Mouse (Mus musculus) neural tube, embryonic 11.5 days (tissue): ENCODE measurements around the gene Ube2e3. TPM values are rescaled to one million over a fixed set of nuclear protein-coding genes. Genes with fewer than 3 reads are reported as not detected.

Source experiments
- ATAC-seq: fragments of 200-750 bp; cut with Nextera tagmentation; 2 replicates; pipeline ENCODE4 v1.8.0; 2017; ENCODE audit warnings: moderate number of reproducible peaks, mild to moderate bottlenecking, moderate TSS enrichment, moderate library complexity; ENCODE audit not compliant: insufficient read depth, low FRiP score, low TSS enrichment
- DNase-seq: peaks from one replicate; pipeline ENCODE4 v3.0.0-alpha.2; 2015; ENCODE audit warnings: low spot score
- H3K27ac ChIP-seq: fragments of 300-500 bp; sonication (generic); 2 replicates; pipeline ENCODE4 v1.5.1; 2014; ENCODE audit warnings: low read depth, mild to moderate bottlenecking, low read length
- H3K27me3 ChIP-seq: fragments of 300-500 bp; sonication (generic); 2 replicates; pipeline ENCODE4 v1.6.1; 2014; ENCODE audit warnings: mild to moderate bottlenecking, low read length, mixed read lengths; ENCODE audit not compliant: control insufficient read depth, insufficient read depth
- H3K36me3 ChIP-seq: fragments of 300-500 bp; sonication (generic); 2 replicates; pipeline ENCODE4 v1.6.1; 2014; ENCODE audit warnings: mild to moderate bottlenecking, low read length, moderate library complexity, mixed read lengths; ENCODE audit not compliant: control insufficient read depth, insufficient read depth
- H3K4me1 ChIP-seq: fragments of 300-500 bp; sonication (generic); 2 replicates; pipeline ENCODE4 v1.6.1; 2014; ENCODE audit warnings: low read length, mixed read lengths; ENCODE audit not compliant: control insufficient read depth, insufficient read depth
- H3K4me2 ChIP-seq: fragments of 300-500 bp; sonication (generic); 2 replicates; pipeline ENCODE4 v1.6.1; 2014; ENCODE audit warnings: low read depth, mild to moderate bottlenecking, moderate library complexity
- H3K4me3 ChIP-seq: fragments of 300-500 bp; sonication (generic); 2 replicates; pipeline ENCODE4 v1.5.1; 2014; ENCODE audit warnings: low read depth, low read length
- H3K9ac ChIP-seq: fragments of 300-500 bp; sonication (generic); 2 replicates; pipeline ENCODE4 v1.6.1; 2014; ENCODE audit warnings: mild to moderate bottlenecking, low read length
- H3K9me3 ChIP-seq: fragments of 300-500 bp; sonication (generic); 2 replicates; pipeline ENCODE4 v1.6.1; 2016; ENCODE audit warnings: low read length; ENCODE audit not compliant: control insufficient read depth
- WGBS: fragments of 180-500 bp; shearing (Covaris S2); extraction: QIAGEN DNeasy Blood & Tissue Kit; methylation state at CpG from one replicate; pipeline ENCODE4 v1.1.7; 2014; 5-methylcytosine and 5-hydroxymethylcytosine counted together
- polyA plus RNA-seq: library from polyadenylated mRNA; unstranded; fragments of >200 nt; fragmentation: Nextera tagmentation; extraction: Ambion mirVana; gene quantifications from 2 replicates; pipeline ENCODE4 v1.2.1, GENCODE M21; 2014

Ube2e3 gene
- polyA plus RNA-seq, 1 experiment from 2014 or later: 233 TPM

DNA sequence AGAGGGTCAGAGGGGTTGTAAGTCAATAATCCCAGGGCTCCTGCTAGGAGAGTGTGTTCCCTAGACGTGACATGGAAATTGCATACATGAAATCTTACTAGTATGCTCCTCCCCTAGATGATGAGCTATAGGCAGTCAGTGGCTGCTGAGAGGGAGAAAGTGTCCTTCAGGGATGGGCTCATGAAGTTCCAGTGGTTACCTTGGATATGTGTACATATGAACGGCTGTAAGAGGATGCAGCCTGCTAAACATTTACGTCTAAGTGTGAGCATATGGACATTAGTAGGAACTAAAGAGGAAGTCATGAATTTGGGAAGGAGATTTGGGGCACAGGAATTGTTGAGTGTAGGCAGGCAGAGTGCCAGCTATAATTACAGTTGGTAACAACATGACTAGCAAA is 38.0 kb downstream of the Ube2e3 start:
- ATAC-seq (no peak), DNase-seq (no peak)
- no peak overlapping the region for H3K27ac ChIP-seq
- H3K36me3 ChIP-seq: no peaks in the 10 kb centered on the region
- no peaks in the 10 kb centered on the region; the same call in 1 of the 2 replicates for H3K4me1 ChIP-seq
- no peaks in the 10 kb centered on the region for H3K27me3 ChIP-seq
- no peak overlapping the region for H3K9ac ChIP-seq
- H3K9me3 ChIP-seq: no peaks in the 10 kb centered on the region
- no peak overlapping the region for H3K4me3 ChIP-seq
- no peak overlapping the region for H3K4me2 ChIP-seq
- WGBS: 79% methylated on average over 3 of the region's 3 CpGs

DNA sequence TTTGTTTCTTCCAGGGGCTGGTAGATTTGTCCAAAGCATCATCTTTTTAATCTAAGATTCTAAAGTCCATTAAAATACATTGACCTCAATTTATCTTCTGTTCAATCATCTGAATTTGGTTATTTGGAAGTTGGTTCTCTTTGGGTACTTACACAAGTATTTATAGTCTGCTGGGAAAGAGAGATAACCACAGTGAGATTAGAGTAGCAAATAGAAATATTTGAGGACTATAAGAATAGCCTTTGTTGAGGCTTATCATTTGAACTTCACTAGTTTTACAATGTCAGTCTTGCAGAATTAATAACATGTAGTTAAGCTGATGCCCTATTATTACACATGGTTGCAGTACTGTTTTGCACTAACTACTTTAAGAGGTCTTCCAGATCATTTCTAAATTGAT is 43.6 kb downstream of the Ube2e3 start:
- Histone ChIP-seq H3K27me3 (no peaks in the 10 kb centered on the region), H3K4me1 (no peaks in the 10 kb centered on the region)

DNA sequence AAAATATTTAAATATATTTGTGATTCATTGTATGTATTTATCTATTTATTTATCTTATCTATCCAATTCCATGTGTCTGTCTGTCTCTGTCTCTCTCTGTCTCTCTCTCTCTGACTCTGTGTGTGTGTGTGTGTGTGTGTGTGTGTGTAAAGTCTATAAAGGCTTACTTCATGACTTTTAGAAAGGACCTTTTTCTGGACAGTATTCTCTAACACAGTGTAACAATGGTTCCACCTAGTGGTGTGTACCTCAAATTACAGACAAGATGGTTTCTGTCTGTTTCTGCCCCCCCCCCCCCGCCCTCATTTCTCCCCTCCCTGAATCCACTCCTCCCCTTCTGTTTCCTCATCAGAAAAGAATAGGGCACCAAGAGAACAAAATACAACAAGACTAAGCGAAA is 46.9 kb downstream of the Ube2e3 start:
- H3K4me3 ChIP-seq: no peak overlapping the region
- H3K4me1 ChIP-seq: no peaks in the 10 kb centered on the region
- H3K9ac ChIP-seq: no peak overlapping the region
- DNase-seq (no peak), ATAC-seq (no peak)
- H3K9me3 ChIP-seq: no peaks in the 10 kb centered on the region
- H3K4me2 ChIP-seq: no peak overlapping the region
- no peaks in the 10 kb centered on the region for H3K36me3 ChIP-seq
- H3K27me3 ChIP-seq: no peaks in the 10 kb centered on the region
- no peak overlapping the region for H3K27ac ChIP-seq
- 98% methylated on average over 2 of the region's 2 CpGs for WGBS

More for the DNA sequence above, 43.6 kb downstream of the Ube2e3 start:
- H3K9me3 ChIP-seq: no peaks in the 10 kb centered on the region
- no peak overlapping the region for H3K4me3 ChIP-seq
- ATAC-seq (no peak), DNase-seq (no peak)
- no peak overlapping the region for H3K4me2 ChIP-seq
- H3K36me3 ChIP-seq: no peaks in the 10 kb centered on the region
- no peak overlapping the region for H3K9ac ChIP-seq
- H3K27ac ChIP-seq: no peak overlapping the region

DNA sequence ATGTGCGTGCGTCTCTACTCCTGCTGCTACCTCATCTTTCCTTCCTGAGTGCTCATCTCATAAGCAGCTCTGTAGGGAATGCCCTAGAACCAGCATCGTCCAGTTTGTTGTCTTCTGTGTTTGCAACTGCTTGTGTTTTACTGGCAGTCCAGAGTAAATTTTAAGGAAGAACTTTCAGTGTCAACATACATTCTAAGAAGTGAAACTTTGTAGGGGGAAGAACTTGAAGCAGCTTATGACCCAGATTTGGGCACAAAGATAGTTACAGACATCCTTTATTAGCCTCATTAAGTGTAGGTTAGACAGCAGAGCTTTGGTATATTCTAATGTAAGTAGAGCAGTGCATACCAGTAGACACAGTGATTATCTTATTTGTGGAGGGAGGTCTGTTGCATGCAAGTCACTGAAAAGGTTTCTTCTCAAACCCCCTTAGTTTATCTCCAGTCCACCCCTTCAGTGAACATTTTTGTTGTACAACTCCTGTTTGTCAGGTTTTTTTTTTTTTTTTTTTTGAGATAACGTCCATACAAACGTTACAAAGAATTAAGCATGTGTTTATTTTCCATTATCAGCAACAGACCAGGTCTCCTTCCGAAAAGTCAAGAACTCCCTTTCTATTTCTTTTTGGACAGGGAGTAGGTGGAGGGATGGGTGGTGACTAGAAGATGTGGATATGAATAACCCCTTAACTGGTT is 55.2 kb downstream of the Ube2e3 start:
- Histone ChIP-seq H3K27me3 (no peaks in the 10 kb centered on the region), H3K9ac (no peak overlapping the region), H3K4me3 (no peak overlapping the region), H3K4me1 (0 out of 2 replicates have a peak, but pooled peaks cover 3% of the 10 kb centered on the region), H3K4me2 (no peak overlapping the region), H3K36me3 (no peaks in the 10 kb centered on the region), H3K9me3 (no peaks in the 10 kb centered on the region), H3K27ac (no peak overlapping the region)
- ATAC-seq (no peak), DNase-seq (no peak)
- 92% methylated on average over 6 of the region's 6 CpGs for whole genome bisulfite sequencing

DNA sequence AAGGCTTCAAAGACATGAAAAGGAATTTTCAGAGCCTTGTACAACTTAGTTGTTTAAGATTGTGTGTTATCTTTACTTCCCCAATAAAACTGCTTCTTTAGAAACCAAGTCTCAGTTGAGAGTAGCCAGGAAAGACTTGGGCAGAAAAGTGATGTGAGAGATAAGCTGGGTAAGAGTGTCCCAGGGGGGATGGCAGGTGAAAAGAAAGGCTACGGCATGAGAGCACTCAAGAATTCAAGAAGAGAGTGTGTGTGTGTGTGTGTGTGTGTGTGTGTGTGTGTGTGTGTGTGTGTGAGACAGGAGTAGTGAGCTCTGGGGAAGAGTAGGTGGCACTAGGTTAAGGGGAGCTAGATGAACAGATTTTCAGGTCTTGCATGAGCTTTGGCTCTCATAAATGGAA is 57.9 kb downstream of the Ube2e3 start:
- H3K9me3 ChIP-seq: no peaks in the 10 kb centered on the region

DNA sequence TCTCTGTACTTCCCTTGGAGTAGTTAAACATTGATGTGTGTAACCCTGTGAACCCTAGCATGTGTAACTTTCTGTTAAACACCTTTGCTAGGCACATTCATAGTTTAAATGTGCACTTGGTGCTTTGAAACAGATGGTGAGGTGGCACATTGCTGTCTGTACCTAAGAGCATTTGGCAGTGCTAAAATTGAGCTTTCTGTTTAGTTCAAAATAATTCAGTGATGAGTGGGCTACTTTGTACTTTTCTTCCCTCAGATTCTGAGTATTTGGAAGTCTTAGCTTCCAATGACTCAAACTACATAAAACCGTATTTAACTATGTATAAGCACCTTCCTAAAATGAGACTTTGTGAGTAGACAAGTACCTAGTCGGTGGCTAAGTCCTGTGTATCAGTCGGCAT is 59.7 kb downstream of the Ube2e3 start:
- no peaks in the 10 kb centered on the region for H3K9me3 ChIP-seq
- ATAC-seq: no peak
- no peak for DNase-seq

More for the DNA sequence above, 57.9 kb downstream of the Ube2e3 start:
- 91% methylated on average over 1 of the region's 1 CpGs for WGBS
- DNase-seq: no peak
- H3K9ac ChIP-seq: no peak overlapping the region
- no peak overlapping the region for H3K4me3 ChIP-seq
- H3K27me3 ChIP-seq: no peaks in the 10 kb centered on the region
- no peaks in the 10 kb centered on the region for H3K36me3 ChIP-seq
- no peak overlapping the region for H3K27ac ChIP-seq
- no peak overlapping the region for H3K4me2 ChIP-seq
- H3K4me1 ChIP-seq: peaks cover 6% of the 10 kb centered on the region; the same call in 1 of the 2 replicates
- ATAC-seq: no peak

DNA sequence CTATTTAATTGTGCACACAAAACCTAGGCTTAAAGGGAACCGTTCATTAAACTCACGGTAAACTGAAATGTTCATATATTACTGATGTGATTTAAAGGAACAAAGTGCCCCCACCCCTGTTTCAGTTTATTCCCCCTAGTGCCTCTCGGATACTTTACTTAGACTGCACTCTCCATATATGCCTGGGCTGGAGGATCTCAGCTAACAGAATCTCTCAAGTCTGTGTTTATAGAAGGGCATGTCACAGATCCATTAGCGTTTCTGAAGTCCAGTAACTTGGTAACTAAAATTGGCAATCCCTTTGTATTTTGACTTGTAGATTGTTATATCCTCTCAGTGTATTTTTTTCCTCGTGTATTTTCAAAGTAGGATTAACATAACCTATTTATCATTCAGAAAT is 60.2 kb downstream of the Ube2e3 start:
- no peak for DNase-seq
- WGBS: 62% methylated on average over 5 of the region's 5 CpGs
- Histone ChIP-seq H3K4me1 (peaks cover 6% of the 10 kb centered on the region; the same call in 1 of the 2 replicates), H3K4me2 (no peak overlapping the region), H3K9ac (no peak overlapping the region), H3K27ac (no peak overlapping the region), H3K4me3 (no peak overlapping the region), H3K36me3 (no peaks in the 10 kb centered on the region), H3K9me3 (no peaks in the 10 kb centered on the region), H3K27me3 (no peaks in the 10 kb centered on the region)
- no peak for ATAC-seq

More for the DNA sequence above, 59.7 kb downstream of the Ube2e3 start:
- no peak overlapping the region for H3K4me3 ChIP-seq
- WGBS: 86% methylated on average over 3 of the region's 3 CpGs
- no peaks in the 10 kb centered on the region for H3K36me3 ChIP-seq
- no peak overlapping the region for H3K9ac ChIP-seq
- no peak overlapping the region for H3K4me2 ChIP-seq
- no peak overlapping the region for H3K27ac ChIP-seq
- no peaks in the 10 kb centered on the region for H3K27me3 ChIP-seq
- peaks cover 6% of the 10 kb centered on the region; the same call in 1 of the 2 replicates for H3K4me1 ChIP-seq

DNA sequence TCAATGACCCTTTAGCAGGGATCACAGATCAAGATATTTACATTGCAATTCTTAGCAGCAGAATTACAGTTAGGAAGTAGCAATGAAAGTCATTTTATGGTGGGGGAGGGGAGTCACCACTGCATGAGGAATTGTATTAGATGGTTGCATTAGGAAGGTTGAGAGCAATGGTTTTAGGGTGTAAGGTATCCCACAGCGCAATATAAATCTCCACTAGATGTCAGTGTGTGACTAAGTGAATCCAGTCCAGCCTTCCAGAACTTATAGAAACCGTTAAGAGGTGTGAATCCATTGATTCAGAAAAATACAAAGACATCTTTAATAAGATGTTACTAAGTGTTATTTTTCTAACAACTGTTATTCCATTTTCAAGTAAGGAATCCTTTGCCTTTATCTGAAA is 63.4 kb downstream of the Ube2e3 start:
- no peak overlapping the region for H3K4me3 ChIP-seq
- H3K27ac ChIP-seq: no peak overlapping the region
- H3K4me1 ChIP-seq: peaks cover 6% of the 10 kb centered on the region; the same call in 1 of the 2 replicates
- DNase-seq (no peak), ATAC-seq (no peak)
- H3K27me3 ChIP-seq: no peaks in the 10 kb centered on the region
- no peaks in the 10 kb centered on the region for H3K9me3 ChIP-seq
- no peak overlapping the region for H3K4me2 ChIP-seq
- no peaks in the 10 kb centered on the region for H3K36me3 ChIP-seq
- 48% methylated on average over 2 of the region's 2 CpGs for WGBS
- no peak overlapping the region for H3K9ac ChIP-seq

DNA sequence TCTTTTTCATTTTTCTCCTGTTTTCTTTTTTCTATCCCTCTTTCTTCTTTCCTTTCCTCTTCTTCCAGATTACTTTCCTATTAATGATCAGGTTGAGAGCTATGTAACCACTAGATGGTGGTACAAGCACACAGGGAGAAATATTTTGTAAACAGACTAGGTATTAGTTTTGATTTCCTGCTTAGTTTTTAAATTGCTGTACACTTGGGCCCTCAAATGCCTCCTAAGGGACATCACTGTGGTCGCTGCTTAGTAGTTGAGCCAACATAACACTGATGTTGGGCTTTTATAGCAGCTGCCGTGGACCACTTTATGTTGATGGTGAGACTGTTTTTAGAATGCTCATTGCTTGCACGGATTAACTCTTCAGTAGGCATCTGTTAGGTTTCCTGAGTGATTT is 91.5 kb downstream of the Ube2e3 start:
- H3K4me3 ChIP-seq: no peak overlapping the region
- no peak for DNase-seq
- H3K4me1 ChIP-seq: peaks cover 9% of the 10 kb centered on the region
- H3K4me2 ChIP-seq: no peak overlapping the region
- H3K36me3 ChIP-seq: no peaks in the 10 kb centered on the region
- H3K9ac ChIP-seq: no peak overlapping the region
- no peak for ATAC-seq
- no peaks in the 10 kb centered on the region for H3K27me3 ChIP-seq
- no peak overlapping the region for H3K27ac ChIP-seq
- H3K9me3 ChIP-seq: no peaks in the 10 kb centered on the region
- WGBS: 45% methylated on average over 3 of the region's 3 CpGs
